Mouse (Mus musculus) 3T3-L1 (cell line): ENCODE measurements around the gene Csf3.

Source experiments
- DNase-seq: peaks from one replicate; pipeline ENCODE4 v3.0.0-alpha.2; 2015; ENCODE audit warnings: low read depth, low spot score

Csf3 gene

DNA sequence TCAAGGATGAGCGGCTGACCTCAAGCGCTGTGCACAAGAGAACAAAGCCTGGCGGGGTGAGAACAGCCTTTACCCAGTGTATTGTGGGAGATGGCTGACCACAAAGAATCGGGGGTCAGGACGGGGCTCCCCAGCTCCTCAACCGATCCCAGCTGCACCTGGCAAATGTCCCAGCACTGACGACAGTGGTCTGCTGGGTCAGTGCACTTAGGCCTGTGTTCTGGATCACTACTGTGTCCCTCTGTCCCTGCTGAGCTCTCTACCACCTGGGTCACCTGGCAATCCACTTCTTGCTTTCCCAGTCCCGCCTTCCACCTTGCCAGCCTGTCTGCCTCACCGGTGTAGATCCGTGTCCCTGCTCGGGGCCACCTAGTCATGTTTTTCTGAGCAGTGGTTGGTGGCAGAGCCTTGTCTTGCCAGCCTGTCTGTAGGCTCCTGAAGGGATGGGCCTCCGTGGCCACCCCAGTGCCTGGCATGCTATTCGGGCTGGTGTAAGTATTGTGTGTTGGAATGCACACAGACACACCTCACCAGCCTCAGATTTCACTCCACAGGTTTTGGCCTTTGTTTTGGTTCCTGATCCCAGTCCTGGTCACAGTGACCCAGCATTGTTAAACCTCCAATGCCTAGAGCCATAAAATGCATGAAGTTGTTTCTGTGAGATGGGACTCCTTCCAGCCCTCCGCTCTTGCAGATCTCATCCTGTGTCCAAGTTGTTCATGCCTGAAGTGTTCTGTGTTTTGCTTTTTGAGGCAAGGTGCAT is 4.4 kb upstream of the Csf3 start:
- no peak for DNase-seq

DNA sequence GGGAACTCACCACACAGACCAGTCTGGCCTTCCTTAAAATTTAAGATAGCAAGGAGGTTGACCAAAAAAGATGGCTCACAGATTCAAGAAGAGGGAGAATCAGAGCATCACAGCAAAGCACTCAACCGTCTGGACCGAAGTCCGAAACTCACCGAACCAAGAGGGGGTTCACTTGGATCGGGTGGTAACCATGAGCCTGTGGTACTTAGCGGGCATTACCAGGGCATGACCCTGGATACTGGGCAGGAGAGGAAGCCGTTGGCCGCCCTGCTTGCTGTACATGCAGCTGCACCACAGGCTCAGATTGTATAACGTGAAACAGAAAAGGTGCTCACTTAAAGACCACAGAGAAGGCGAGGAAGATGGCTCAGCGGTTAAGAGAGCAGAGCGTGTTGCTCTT is 3.8 kb upstream of the Csf3 start:
- DNase-seq, result no peak

DNA sequence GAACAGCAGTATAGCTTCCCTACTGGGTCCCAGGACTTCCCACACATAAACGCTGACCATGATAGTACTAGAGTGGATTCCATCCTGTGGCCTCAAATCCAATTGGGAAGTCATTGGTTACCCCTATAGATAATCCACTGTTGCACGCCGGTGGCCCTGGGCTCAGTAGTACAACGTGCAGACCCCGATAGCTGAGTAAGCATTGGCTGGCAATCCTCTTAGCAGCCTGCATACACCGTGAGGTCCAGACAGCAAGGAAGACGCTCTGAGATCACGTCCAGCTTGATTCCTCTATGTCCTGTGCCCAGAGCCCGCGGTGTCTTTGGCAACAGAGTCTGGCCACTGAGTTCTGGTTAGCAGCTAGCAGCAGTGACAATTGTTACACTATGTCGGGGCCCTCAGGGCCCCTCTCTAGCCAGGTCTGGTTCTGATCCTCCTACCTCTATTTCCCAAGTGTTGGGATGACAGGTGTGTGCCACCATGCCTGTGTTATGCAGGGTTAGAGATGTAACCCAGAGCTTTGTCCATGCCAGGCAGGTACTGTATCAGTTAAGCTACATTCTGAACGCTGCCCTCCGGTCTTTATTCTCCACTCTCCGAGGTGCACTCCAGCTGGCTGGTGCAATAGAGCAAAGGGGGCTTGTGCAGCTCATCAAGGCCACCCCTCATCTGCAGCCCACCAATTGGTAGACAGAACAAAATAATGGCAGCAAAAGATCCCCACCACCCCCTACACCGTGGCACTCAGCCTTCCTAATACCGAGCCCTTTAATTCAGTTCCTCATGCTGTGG is 2.0 kb upstream of the Csf3 start:
- DNase-seq, result no peak

DNA sequence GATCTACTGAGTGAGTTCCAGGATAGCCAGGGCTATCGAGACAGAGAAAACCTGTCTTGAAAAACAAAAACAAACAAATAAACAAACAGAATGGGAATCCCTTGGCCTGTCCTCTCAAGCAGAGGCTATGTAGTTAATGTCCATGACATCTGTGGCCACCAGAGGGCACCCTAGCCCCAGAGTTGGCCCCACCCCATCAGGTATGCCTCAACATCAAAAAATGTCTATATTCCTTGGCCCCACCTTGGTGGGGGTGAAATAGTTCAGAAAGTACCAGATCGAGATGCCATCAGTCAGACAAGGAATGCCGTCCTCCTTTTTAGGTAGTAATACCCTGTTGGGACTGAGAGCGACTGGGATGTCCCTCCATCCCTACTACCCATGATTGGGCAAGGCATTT is 1.2 kb upstream of the Csf3 start:
- peak; percentile 85 for DNase-seq

DNA sequence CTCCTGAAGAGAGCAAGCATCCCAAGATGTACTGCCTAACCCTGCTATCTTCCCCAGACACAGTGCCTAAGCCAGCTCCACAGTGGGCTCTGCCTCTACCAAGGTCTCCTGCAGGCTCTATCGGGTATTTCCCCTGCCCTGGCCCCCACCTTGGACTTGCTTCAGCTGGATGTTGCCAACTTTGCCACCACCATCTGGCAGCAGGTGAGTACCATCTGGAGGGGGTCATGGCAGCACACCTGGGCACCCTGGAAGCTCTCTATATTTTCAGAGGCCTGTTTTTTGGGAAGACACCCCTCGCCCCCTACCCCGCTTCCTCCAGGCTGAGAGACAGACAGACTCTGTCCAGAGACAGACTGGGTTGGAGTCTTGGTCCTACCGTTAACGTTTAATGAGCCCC is 1.3 kb downstream of the Csf3 start:
- no peak for DNase-seq

DNA sequence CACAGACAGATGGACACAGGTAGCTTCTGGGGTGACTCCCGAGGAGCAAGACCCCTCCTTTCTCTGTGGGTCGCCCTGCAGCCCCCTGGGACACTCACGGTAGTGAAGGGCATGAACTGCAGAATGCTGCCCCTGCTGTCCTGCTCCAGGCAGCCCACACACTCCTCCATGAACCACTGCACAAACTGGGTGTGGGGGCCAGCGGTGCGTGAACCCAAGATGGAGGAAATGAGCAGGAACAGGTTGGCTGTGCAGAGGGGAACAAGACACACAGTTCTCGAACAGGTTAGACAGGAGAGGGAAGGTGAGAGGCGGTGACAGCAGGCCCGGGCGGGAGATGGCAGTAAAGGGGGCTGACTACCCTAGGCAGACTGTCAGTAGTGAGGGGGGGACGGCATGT is 4.0 kb downstream of the Csf3 start:
- no peak for DNase-seq

DNA sequence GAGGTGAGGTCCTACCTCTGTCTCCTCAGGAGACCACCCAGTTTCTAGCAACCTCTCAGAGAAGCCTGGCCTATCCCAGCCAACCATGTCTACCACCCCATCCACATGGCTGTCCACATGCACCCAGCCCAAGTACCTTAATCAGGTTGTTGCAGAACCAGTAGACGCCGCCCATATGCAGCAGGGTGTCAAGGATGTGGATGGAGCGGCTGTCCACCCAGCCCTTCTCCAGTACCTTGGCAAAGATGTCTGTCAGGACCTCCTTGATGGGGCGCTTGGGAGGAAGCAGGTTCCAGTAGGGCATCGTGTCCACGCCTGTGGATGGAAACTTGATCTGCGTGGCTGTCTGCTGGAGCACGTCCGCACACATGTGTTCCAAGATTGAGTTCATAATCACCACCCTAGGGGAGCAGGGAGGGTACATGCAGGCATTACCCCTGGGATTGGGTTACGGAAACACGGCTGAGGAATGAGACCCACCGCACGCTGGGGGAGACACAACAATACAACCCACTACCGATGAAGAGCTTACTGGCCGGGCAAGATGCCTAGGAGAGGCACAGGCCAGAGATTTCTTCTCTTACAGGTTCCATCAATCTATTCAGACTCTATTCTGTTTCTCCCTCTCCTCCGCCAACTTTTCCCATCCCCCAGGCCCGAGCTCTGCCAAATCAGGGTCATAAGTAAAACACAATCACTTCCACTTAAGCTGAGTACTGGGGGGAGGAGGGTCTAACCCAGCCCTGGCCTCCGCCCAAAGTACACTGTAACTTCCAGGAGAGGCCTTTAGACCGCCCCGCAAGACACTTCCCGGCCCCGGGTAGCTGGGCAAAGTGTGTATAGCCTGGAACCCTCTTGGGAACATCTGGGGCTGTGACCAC is 6.6 kb downstream of the Csf3 start:
- DNase-seq, result no peak

DNA sequence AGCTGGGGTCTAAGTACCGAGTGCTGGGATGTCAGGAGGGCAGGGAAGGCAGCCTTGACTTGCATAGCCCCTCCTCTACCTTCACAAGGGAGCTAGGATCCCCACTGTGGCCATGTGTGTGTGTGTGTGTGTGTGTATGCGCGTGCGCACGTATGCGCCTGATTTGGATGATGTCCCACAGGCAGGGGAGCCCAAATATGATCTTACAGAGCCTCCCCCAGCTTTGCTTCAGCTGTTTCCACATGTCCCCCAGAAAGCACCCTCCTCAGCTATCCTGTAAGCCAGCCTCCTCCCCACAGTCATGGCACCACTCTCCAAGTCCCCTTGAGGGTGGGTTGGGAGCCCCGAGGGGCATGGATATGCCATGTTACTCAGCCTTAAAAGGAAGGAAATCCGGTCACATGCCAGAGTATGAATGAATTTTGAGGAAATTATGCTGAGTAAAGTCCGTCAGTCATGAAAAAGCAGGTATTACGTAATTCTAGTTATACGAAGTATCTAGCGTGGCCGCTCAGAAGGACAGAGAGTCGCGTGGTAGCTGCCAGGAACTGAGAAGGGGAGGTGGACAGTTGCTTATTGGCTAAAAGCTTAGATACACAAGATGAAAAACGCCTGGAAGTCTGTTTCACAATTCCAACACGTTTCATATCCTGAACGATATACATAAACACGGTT is 7.4 kb downstream of the Csf3 start:
- DNase-seq, result peak; percentile 49

DNA sequence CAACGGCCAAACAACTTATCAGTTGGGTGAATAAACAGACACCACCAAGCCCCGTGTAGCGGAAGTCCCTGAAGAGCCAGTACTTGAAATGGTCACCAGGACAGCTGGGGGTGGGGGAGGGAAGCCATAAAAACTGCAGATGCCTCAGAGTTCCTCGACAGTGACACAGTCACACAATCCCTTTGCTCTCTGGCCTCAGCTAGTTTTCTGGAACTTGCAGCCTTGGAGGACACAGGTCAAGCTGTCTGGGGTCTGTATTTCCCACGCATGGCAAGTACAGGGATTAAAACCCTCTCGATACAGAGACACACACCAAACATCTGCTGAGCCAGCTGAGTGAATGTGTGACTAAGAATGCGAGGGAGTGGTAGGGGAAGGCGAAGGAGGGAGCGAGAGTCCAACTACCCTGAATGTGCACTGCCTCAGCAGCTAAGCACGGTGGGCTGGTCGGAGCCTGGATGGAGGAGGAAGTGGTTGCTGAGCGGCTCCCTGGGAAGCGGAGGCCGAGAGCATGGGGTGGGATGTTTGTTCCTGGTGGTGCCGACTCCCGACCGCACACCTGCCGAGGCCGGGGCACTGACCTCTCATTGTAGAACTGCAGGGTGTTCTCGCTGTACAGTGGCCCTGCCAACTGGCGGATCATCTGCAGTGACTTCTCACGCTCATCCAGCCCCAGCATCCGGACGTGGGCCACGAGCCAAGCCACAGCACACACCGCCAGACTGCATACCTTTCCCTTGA is 8.1 kb downstream of the Csf3 start:
- DNase-seq, result peak; percentile 69

DNA sequence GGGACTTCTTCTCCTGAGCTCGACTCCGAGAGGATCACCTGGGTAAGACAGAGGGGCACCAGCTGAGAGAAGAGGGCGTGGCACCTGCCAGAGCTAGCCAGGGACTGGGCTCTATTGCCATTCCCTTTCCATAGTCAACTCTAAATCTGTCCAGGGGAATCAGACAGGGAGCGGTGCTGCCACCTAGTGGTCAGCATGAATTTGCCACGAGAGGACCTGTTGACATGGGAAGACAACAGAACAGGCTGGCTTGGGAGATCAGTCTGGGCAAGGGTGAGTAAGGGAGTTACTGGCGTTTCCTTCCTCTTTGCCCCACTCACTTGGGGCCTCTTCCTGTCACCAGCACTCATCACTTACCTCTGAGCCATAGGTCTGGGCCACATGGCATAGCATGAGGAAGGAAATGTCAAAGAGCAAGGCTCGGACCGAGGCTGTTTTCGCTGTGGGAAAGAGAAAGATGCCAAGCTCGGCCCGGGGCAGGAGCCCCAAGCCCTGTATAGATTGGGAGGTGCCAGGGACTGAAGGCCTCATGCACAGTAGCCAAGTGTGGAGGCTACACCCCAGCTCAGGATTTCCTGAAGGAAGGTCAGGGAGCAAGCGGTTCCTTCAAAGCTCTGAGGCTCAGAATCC is 9.5 kb downstream of the Csf3 start:
- peak; percentile 95 for DNase-seq

DNA sequence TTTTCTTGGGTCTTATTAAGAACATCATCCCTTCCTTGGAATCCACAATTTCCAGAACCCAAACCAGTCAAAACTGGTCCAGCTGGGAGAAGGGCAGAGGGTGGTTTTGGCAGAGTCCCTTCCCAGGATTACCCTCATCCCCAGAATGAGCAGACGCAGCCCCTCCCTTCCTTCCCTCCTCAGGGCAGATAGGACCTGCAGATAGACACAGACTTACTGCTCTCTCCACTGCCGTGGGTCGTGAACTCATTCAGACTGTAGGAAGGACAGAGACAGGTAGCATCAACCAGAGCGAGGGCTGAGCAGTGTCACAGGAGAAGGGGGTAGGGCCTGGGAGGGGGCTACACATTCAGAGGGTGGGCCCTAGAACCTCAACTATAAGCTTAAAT is 10.0 kb downstream of the Csf3 start:
- no peak for DNase-seq

DNA sequence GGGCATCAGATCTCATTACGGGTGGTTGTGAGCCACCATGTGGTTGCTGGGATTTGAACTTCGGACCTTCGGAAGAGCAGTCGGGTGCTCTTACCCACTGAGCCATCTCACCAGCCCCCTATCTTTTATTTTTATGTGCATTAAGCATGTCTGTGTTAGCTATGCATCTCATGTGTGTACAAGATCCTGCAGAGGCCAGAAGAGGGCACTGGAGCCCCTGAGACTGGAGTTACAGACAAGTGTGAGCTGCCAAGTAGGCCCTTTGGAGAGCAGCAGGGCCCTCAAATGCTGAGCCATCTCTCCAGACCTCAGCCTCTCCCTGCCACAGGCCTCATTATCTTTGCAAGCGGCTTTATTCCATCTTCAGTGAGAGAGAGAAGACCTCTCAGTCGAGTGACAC is 10.9 kb downstream of the Csf3 start:
- DNase-seq, result peak; percentile 57

DNA sequence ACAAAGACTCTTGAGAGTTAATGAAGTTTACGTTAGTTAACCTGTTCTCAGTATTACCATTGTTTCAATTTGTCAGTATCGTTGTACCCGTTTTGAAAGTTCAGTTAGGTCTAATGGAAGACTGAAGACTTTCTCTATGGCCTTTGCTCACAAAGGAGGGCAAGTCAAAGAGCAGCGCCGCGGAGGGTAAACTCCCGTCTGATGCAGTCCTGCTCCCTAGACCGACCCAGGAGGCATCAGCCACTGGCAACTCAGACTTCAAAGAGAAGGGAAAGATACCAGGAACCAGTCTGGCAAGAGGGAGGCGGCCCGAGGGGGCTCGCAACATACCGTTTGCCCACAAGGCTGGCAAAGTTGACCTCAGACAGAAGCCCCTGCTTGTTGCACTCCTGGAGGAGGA is 12.6 kb downstream of the Csf3 start:
- DNase-seq, result no peak

DNA sequence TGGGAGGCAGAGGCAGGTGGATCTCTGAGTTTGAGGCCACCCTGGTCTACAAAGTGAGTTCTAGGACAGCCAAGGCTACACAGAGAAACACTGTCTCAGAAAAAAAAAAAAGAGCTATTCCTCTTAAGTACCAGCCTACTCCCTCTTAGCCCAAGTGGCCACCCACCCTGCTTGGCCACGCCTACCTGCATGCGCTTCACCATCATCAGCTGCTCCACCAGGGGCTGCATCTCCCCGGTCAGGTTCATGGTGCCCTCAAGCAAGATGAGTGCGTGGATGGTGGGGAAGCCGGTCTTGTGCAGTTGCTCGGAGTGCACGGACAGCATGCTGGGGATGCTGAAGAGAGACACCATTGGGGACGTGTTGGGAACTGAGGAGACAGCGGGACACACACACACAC is 14.9 kb downstream of the Csf3 start:
- DNase-seq, result no peak

DNA sequence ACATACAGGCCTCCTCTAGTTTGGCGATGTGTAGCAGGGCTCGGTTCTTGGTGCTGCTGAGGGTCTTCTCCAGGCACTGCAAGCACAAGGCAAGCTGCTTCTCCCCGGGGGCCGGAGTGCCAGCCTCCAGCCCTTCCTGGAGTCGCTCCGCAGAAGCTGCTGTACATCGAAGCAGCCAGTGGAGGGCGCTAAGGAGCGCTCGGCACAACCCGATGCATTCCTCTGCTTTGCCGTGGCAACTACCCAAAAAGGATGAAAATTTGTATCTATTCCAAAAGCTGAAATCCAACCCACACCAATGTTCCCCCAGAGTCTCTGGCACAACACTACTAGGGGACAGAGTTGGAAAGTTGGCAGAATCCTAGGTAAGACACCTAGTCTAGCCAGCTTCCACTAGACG is 16.8 kb downstream of the Csf3 start:
- peak; percentile 53 for DNase-seq

DNA sequence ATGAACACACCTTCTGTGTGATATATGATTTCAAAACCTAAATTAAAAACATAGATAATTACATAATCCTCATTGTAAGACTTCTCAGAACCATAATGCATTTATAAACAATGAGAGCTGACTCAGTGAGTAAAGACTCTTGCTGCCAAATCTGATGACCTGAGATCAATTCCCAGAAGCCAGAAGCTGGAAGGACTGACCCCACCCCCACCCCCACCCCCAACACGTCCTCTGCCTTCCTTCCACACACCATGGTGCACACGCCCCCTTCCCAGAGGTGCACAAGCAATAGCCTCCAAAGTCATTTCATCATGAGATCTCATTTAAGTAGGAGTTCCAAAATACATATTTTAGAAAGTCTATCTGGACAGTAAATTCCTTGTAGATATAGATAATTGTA is 19.7 kb downstream of the Csf3 start:
- DNase-seq, result no peak

DNA sequence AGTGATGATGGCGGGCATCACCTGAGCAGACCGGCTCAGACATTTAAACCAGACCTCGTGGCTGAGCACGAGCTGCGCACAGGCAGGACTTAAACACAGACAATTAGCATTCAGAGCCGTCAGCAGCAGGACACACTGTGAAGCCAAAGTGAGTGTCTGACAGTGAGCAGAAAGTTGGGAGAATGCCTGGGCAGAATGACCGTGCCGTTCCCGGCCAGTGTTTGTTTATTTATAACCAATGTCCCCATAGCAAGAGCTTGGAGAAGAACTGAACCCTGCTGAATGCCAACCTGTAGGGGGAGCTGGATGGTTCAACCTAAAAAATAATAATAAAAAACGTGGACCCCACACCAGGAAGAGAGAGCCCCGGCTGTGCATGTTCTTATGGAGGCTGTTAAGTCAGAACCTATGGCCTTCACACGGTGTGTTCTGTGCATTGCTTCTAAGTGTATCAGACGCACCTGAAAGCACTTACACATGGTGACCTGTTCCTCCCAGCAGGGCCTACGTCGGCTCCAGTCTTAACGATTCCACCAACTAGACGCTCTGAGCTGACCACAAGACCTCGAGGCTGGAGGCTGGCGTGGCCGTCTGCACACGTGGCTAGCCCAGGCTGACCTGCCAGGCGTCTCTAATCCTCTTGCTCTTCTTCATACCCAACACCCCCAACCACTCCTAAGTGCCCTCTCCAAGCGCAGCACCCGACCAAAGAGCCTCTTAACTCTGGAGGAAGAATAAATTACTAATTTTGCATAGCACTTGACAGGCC is 20.6 kb downstream of the Csf3 start:
- DNase-seq, result peak; percentile 65

DNA sequence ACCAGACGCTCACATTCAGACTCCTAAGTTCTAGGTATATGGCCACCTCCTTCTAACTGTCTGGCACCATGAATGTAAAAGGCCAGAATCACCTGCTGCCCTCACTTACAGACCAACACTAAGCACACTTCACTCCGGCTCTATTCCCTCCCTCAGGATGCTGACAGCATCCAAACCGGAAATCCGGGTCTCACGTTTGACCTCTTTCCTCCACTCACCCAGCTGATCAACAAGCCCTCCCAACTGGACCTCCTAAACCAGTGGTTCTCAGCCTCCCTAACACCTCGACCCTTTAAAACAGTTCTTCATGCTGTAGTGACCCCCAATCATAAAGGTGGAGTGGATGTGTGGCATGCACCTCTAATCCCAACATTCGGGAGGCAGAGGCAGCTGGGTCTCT is 22.0 kb downstream of the Csf3 start:
- no peak for DNase-seq

DNA sequence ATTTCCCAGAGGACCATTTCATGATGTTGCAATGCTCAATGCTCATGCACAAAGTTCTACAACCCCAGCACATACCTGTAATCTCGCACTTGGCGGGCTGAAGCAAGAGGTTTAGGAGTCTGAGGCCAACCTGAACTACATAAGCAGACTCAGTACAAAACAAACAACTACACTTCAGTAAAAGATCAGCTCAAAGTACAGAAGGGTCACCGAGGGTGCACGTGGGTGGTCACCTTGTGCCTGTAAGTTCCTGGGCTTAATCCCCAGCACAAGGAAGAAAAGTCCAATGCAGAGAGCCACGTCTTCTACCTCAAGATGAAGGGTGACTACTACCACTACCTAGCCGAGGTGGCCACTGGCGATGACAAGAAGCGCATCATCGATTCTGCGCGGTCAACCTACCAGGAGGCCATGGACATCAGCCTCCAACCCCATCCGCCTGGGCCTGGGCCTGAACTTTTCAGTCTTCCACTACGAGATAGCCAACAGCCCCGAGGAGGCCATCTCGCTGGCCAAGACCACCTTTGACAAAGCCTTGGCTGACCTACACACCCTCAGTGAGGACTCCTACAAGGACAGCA is 25.0 kb downstream of the Csf3 start:
- DNase-seq, result no peak
